Mouse (Mus musculus): Measurements from ENCODE around the gene Nudt7.

Gene Nudt7

DNA sequence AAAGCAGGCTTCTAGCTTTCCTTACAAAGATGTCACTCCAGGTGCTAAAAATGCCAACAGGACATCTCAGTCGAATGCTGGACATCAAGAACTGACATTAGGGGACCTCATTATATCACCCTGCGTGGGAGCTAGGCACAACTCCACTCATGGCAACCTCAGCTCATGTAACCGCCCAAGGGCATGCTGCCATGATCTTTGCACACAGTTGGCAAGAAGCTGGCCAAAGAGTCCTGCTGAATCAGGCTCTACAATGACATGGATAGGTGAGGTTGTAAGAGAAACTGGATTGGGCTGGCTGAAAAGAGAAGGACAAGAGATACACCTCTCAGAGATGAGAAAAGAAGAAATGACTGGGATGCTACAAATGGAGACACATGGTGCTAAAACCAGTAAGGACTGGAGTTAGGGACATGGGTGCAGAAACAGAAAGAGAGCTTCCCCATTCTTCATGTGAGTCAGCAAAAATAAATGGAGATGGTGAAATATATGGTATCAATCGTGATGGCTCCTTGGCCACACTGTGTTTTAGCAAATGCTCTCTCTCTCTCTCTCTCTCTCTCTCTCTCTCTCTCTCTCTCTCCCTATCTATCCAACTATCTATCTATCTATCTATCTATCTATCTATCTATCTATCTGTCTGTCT, 10.4 kb downstream of the Nudt7 start:
- no peak for DNase-seq

DNA sequence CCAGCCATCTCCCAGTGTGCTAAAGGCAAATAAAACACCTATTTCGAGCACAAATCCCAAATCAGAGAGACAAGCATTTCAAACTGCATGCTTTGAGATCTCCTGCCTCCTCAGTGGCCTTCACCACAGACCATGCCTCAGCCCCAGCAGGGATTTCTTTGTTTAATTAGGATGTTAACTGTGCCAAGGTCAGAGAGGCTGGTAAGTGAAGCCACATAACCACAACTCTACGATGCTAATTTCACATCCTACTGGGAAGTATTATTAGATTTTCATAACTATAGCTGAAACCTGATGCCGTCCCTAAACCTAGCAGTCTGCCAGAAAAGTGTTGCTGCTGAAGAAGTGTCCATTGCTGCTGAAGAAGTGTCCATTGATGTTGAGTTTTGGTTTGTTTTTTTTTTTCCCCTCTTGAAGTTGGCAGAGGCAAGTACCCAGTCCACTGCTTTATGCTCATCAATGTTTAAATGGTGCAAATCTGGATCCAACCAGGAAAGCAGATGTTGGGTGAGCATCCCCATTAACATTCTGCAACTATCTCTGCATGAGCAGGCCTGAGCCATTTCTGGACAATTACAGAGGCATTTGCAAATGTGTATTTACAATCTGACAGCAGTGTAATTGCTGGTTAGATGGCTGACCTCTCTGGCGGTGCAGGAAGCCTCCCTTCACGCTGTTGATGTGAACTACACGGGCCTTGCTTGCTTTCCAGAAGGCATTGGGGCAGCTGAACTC, 20.1 kb downstream of the Nudt7 start:
- no peak for DNase-seq

DNA sequence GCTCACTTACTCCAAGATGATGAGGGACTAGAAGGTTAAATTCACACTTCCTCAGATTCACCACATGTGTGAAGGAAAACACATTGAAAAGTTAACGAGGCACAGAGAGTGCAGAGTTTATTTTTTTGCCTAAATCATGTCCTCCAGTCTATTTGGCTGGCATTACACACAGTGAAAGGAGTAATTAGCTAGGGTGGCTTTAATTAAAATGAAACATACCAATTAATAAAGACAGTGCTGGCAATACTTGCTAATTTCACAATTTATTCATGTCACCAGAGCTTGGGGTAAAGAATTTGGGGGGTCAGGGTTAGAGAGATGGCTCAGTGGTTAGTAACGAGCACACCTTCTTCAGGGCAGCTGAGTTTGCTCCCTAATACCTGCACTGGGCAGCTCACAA, 25.2 kb downstream of the Nudt7 start:
- no peak for DNase-seq

DNA sequence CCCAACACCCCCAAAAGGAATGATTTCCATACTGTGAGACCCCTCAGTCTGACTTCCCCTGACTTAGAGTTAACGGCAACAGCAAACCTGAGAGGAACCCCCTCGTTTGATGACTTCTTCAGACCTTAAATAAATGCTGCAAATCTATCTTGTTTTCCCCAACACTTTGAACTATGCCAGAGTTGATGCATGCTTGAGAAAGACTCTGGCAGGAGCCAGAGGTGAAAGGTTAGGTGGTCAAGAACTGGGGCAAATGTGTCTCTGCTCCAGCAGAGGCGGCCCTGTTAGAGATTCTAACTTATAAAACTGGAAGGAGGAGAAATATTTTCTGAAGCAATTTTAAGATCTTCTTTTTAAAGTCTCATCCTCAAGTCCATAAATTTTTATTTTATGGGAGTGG, 26.3 kb downstream of the Nudt7 start:
- no peak for DNase-seq

DNA sequence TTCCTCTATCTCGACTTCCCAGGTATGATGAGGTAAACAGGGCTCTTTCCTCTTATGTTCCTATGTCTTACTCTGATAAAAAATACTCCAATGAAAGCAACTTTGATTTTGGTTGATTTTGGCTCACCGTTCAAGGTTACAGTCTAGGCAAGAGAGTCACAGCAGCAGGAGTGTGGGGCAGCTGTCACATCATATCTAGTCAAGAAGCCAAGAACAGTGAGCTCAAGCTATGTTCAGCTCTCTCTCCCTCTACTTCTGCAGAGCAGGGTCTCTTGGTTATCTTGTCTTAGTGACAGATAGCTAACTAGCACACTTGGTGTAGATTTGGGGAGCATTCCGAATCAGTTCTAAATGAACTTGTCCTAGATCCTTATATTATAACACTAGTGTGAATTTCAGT, 30.5 kb downstream of the Nudt7 start:
- DNase-seq = no peak

DNA sequence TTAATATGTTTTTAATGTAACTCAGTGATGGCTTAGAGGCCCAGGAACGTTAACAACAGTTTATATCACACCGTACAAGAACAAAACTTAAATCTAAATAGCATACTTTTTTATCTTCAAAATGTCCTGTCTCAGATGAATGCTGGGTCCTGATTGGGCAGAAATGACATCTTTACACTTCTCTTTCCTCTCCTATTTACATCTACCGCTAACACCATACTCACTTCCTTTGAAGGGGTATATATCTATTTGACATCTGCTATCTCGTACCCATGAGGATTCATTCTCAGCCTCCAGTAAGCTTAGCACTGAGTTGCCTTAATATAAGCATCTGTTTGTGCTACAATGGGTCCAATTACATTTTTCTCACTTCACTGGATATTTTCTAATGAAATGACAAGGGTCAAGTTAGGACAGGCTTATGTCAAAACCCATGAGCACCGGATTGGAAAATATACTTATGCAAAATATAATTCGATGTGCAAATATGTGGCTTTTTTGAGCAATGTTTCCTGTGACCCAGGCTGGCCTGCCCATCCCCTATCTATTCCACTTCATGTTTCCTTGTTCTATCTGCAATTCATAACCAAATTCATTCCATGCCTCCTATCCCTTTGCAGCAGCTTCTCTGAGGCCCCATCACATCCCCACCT, 31.2 kb downstream of the Nudt7 start:
- no peak for DNase-seq

DNA sequence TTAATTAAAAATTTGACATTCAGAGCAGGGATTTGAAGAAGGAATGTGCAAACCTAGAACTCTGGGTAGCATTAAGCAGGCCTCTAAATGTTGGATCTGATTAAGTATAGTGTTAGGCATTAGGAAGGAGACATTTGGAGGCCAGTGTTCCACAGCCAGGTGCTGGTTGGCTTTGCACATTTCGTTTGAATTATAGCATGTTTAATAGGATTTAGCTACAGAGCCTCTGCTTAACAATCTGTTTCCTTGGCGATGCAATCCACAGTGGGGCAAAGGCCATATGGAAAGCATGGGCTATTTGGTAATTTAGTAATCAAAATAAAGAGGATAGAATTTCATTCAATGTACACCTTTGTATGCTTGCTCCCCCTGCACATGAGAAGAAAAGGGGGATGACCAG, 32.4 kb downstream of the Nudt7 start:
- DNase-seq = no peak

DNA sequence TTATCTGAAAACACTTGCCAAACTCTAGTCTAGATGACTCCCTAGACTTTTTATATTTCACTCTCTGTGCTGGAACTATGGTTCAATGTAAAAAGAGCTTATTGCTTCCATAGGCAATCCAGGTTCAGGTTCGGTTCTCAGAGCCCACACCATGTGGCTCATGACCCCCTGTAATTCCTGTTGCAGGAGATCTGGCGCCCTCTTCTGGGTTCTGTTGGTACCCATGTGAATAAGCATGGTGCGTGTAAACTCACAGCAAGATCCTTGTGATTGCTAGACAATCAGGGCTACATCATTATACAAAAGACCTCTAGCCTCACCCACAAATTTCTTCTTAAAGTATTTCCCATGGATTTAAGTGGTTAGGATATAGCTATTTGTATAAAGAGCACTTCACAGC, 43.4 kb downstream of the Nudt7 start:
- no peak for DNase-seq

DNA sequence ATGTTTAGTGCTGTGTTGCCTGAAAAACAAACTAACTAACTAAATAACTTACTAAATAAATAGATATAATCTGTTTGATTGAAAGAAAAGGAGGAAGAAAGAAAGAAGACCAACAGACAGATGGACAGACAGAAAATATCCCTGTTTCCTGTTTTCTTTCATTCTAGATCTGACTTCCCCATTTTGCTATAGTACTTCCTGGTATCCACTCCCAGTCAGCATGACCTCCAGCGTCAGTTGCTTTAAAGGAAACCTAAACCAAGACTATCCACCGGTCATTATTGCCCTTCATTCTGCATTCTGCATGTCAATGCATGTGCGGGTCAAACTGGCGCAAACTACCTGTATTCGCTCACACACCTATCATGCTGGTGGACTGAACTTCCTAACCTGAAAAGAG, 60.0 kb downstream of the Nudt7 start:
- DNase-seq = no peak

DNA sequence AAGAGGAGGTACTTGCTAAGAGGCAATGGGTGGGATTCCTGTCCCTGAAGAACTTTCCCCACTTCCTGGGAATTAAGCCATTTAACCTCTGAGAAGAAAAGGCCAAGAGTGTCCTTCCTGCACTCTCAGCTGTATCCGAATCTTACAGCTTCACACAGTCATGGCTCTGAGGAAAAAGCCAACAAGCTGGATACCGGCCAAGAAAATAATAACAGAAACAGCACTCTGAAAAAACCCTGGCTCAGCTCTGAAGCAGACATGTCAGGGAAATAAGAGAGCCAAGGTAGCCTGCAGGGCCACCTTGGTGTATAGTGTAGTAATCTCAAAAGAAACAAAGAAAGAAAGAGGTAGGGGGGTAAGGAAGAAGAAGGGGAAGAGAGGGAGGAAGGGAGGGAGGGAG, 65.6 kb downstream of the Nudt7 start:
- no peak for DNase-seq

All from spleen, adult 18-20 months (tissue).